Mouse (Mus musculus) T-helper 2 cell (primary cell): ENCODE measurements at regions not wholly inside any gene's neighbourhood (a gene's known extent, or its start where the extent isn't known, plus 50 kb on each side); places are given as distances from the start of the nearest gene placed in this dataset.

ENCODE experiments used
- in situ Hi-C: fragments of 300-600 bp; cut with MboI, MseI; formaldehyde crosslinking; loops from one replicate; pipeline ENCODE4 v1.15.1; 2025; ENCODE audit warnings: high pct_unique_total_duplicates

- in situ Hi-C loops, result no loop called here
These were observed 217.7 kb downstream of the Lrfn2 start for GRCm38 (mm10) chr17:49149896-49150295.

GRCm38 (mm10) chr17:49150971-49151422 lies 218.8 kb downstream of the Lrfn2 start:
- in situ Hi-C loops, result no loop called here

- in situ Hi-C loops, result no loop called here
These were observed 221.8 kb downstream of the Lrfn2 start for GRCm38 (mm10) chr17:49153994-49154393.

- in situ Hi-C loops, result no loop called here
These were observed 222.9 kb downstream of the Lrfn2 start for GRCm38 (mm10) chr17:49155001-49155515.

DNA sequence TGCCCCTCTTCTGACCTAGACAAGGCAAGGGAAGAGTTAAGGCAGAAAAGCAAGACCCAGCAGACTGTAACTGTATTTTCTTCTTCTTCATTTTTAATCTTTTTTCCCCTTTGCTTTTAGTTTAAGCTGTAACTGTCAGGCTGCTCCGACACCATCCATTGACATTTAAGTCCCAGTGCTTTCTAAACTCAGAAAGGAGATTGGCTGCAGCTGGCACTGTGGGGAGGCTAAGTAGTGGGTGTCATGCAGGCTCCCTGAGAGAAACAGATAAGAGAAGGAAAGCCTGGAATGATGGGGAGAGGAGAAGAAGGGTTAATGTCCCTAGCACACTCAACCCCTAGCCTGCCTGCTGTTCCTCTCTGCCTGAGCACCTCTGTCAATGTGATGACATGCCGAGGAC lies 225.4 kb downstream of the Lrfn2 start:
- in situ Hi-C loops, result no loop called here

DNA sequence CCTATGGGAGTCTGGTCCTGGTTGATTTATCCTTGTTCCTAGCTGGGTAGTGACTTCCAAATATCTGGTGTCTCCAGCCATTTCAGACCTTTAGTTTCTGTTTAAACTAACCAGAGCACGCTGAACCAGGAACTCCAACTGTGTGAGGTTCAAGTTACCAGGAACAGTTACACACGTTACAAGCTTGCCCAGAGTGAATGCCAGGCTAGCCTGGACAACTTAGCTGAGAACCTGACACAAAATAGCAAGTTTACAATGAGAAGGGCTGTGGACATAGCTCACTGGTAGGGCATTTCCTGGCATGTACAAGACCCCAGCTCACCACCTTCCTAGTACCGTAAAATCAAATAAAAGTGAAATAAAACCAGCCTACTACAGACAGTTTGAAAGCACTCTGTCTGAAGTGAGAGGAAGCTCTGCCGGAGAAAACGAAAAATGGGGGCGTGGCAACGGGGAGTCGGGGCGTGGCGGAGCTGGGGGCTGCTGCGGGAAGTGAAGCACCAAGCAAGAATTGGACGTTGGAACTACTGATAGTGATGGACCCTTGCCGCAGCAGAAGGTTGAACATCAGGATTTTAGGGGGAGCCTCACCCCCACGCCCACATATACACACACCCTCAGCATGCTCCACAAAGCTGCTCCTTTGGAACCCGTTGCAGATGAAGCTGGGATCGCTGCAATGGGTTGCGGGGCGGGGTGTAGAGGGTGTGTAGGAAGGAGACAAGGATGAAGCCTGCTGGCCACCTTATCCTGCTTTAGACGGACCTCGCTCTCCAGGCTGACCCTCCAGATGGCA lies 239.3 kb downstream of the Lrfn2 start:
- in situ Hi-C loops, result loop anchor here (10.0 kb wide), 1 partner anchor 1263 kb away; no protein-coding TSS in a partner anchor

GRCm38 (mm10) chr17:49172052-49172799 lies 240.0 kb downstream of the Lrfn2 start:
- in situ Hi-C loops, result loop anchor here (10.0 kb wide), 1 partner anchor 1263 kb away; no protein-coding TSS in a partner anchor

GRCm38 (mm10) chr17:49172800-49173150 lies 240.6 kb downstream of the Lrfn2 start:
- in situ Hi-C loops, result loop anchor here (10.0 kb wide), 1 partner anchor 1262 kb away; no protein-coding TSS in a partner anchor

- in situ Hi-C loops, result loop anchor here (10.0 kb wide), 1 partner anchor 1257 kb away; no protein-coding TSS in a partner anchor
These were observed 246.0 kb downstream of the Lrfn2 start for GRCm38 (mm10) chr17:49177966-49178731.

DNA sequence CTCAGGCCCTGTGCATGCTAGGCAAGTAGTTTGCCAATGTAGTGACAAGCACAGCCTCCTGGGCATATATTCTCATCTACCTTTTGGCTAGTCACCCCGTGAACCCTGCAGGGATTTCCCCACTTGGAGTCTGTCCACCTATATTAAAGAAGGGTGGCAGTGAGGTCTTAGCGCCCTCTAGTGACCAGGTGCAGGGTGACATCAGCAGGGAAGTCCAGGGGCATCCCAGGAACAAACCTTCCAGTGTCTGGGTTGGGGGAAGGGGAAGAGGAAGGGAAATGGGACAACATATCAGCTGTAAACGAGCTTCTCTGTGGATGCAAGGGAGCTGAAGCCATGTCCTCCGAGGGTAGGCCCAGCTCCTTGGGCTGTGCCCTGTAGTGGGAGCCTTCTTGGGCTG lies 245.7 kb upstream of the Mocs1 start:
- in situ Hi-C loops, result no loop called here

DNA sequence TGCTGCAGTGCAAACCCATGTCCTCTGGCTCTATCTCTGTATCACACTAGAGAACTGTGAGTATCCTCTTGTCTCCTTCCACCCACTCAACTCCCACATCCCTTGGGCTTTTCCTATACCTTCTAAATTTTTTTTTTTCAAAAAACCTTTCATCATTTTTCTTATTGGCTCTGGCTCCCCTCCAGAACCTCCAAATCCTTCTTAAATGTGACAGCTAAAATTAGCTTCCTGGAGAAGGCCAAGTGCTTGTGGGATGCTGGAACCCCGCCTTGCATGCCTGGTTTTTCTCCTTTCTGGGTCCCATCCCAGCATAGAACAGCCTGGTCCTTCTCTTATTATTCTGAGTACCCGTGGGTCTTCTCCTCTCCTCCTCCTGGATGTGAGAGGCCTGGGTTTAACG lies 244.2 kb upstream of the Mocs1 start:
- in situ Hi-C loops, result no loop called here

GRCm38 (mm10) chr17:49185052-49185612 lies 243.0 kb upstream of the Mocs1 start:
- in situ Hi-C loops, result no loop called here

- in situ Hi-C loops, result no loop called here
These were observed 238.4 kb upstream of the Mocs1 start for GRCm38 (mm10) chr17:49189765-49190164.

DNA sequence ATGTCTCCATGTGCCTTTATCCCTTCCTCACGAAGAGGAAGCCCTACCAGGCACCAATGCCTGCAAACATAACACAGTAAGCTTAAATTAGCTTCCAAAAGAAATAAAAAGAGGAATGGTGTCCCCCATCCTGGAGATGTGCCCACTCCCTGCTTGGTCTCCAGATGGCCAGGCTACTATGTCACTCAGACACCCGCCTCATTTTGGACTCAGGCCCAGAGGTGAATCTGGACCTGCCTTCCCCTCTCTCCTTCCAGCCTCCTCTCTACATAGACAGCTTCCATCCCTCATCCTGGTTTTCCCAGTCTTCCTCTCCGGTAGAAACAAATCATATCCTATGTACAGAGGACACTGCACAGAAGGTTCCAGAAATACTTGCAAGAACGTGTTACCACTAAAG lies 237.8 kb upstream of the Mocs1 start:
- in situ Hi-C loops, result no loop called here

- in situ Hi-C loops, result no loop called here
These were observed 232.0 kb upstream of the Mocs1 start for GRCm38 (mm10) chr17:49196046-49196684.

DNA sequence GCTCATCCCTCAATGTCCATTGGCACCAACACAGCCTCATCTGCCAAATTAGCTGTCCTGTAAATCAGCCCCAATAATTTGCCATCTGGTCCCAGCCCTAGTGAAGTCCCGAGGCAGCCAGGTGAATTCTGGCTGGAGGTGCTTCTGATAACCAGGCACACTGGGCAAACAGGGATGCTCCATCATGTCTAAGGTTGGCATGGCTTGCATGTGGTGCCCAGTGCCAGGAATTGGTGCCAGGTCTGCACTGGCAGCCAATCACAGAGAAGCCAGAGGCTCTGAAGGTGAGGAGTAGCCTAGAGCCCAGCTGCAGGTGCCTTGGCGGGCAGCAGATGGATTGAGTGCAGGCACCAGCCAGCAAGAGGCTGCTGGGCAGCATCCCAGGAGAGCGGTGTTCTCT lies 226.7 kb upstream of the Mocs1 start:
- in situ Hi-C loops, result no loop called here

GRCm38 (mm10) chr17:49205095-49205494 lies 223.1 kb upstream of the Mocs1 start:
- in situ Hi-C loops, result no loop called here

- in situ Hi-C loops, result no loop called here
These were observed 222.6 kb upstream of the Mocs1 start for GRCm38 (mm10) chr17:49205564-49205963.

GRCm38 (mm10) chr17:49206708-49207107 lies 221.5 kb upstream of the Mocs1 start:
- in situ Hi-C loops, result no loop called here

GRCm38 (mm10) chr17:49208315-49208820 lies 219.8 kb upstream of the Mocs1 start:
- in situ Hi-C loops, result no loop called here

- in situ Hi-C loops, result no loop called here
These were observed 215.2 kb upstream of the Mocs1 start for GRCm38 (mm10) chr17:49212918-49213317.
